Mouse (Mus musculus) thymus, postnatal 36 days (tissue): ENCODE measurements around the gene Ctsh.
"Not testable (repeated sequence)": the region's sequence is repeated elsewhere in the genome, so short reads cannot be mapped to it uniquely, and the experiment has no call there.

ENCODE experiments used
- DNase-seq, 2 experiments: peaks; one replicate each; pipeline ENCODE4 v3.0.0; 2022; ENCODE audit warnings: mixed read lengths in 2 of 2

Gene Ctsh

DNA sequence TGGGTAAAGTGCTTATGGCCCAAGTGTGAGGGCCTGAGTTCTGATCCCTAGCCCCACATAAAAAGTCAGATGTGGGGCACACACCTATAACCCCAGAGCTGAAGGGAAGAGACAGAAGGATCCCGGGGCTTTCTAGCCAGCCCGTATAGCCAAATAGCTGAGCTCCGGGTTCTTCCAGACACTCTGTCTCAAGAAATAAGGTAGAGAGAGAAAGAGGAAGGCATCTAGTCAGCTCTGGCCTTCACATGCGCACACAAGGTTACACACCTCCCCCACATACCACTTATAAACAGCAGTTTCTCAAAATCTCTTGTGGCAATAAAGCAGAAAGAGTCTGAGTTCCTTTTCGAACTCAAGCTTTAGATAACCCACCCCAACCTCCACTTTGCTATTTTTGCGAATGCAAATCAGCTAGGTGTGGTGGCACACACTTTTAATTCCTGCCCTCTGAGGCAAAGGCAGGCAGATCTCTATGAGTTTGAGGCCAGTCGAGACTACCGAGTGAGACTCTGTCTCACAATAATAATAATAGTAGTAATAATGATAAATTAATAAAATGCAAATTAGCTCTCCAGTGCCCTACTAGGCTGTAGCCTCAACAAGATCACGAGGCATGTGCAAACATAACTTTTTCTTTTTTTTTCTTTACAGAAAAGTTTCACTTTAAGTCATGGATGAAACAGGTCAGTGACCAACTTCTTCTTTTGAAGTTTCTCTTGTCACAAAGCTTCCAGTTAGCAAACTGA lies 6.0 kb downstream of the Ctsh start:
- no peak for DNase-seq

- DNase-seq, result no peak
Measured at GRCm38 (mm10) chr9:90060574-90060875, 6.6 kb downstream of the Ctsh start.

DNA sequence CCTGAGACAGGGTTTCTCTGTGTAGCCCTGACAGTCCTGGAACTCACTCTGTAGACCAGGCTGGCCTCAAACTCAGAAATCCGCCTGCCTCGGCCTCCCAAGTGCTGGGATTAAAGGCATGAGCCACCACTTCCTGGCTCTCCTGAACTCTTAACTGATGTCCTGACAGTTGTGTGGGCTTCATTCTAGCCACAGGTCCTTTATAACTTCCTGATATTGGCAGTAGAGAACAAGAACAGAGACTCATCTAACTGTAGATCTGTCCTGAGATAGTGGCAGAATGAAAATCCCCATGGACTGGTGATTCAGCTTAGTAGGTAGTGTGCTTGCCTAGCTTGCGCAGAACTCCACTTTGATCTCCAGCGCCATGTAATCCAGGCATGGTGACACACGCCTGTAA lies 7.0 kb downstream of the Ctsh start:
- DNase-seq, result not testable (repeated sequence)

- no peak for DNase-seq
Measured at GRCm38 (mm10) chr9:90067341-90067740, 13.4 kb downstream of the Ctsh start.

DNA sequence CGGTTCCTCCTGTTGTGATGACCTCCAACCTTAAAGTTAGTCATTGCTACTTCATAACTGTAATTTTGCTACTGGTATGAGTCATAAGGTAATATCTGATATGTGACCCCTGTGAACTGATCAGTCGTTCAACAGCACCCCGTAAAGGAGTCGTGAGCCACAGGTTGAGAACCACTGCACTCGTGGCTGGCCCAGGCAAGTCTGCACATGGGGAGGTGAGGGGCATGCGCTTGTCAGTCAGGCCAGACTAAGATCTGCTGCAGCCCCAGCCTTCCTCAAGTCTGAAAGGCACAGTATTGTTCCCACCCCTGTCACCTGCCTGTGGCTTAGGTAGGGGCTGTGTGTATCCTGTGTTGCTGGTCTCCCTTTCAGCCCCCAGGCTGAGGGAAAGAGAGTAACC lies 14.8 kb downstream of the Ctsh start:
- no peak for DNase-seq

GRCm38 (mm10) chr9:90069485-90069884 lies 15.5 kb downstream of the Ctsh start:
- DNase-seq, result no peak

DNA sequence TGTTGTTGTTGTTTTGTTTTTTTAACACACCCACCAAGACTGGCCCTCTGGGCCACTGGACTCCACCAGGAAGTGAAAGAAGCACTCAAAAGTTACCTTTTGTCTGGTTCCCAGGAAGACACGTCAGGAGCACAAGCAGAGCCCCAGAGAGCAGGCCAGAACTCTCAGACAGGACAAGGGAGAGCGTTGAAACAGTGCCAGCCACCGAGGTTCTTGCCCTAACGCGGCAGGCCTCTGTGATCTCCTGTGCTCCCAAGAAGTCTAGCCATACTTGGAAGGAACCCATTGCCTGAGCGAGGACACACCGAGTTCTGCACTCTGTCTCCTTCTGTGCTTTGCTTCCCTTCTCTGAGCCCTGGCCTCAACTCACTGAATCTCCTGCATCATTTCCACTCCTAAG lies 16.2 kb downstream of the Ctsh start:
- no peak for DNase-seq

DNA sequence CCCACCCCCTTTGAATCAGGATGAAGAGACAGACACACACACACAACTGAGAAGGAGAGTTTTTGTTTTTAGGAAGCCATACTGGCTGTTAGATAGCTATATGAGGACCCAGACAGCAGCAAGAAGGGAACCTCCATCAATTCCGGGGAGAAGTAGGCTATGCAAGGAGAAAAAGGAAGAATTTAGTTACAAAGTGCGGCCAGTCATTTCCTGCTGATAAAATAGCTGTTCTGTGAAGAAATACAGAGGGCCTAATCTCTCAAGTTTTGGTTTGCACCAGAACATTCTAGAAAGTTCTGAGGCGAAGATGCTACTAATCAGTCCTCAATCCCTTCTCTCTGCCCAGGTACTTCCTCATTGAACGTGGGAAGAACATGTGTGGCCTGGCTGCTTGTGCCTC lies 21.4 kb downstream of the Ctsh start:
- no peak for DNase-seq

DNA sequence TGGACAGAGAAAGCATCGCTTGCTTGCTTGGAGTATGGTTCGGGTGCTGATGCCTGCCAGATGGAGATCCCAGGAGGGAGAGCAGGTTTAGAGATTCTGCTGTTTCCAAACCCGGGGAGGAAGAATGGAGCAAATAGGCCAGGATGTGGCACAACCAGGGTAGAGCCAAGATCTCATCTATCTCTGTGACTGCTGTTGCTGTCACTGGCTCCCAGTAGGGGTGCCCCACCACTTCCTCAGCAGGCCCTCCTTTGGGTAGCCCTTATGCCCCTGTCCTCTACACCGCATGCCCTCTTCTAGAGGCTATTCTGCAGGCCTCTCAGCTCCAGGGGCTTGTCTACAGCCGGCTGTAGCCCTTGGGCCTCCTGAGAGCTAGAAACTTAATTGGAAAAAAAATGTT lies 22.2 kb downstream of the Ctsh start:
- no peak for DNase-seq

DNA sequence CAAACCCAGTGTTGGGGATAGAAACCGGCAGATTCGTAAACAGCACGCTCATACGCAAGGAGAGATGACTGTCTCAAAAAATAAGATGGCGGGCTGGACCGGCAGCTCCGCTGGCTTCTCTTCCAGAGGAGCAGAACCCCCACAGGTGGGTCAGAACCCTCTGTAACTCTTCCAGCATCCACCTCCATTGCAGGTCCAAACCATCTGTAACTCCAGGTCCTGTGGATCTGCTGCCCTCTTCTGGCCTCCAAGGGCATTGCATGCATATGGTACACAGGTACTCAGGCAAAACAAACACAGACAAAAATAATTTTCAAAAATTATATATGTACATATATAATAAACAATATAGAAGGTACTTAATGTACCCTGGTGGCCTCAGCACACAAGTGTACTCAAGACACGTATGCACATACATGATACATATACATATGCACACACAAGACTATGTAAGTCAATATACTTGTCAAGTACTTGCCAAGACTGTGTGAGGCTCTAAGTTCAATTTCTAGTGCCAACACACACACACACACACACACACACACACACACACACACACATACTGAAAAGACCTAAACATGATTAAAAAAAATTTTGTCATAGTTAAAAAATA lies 23.0 kb downstream of the Ctsh start:
- peak; percentile 47 to 54 for DNase-seq

DNA sequence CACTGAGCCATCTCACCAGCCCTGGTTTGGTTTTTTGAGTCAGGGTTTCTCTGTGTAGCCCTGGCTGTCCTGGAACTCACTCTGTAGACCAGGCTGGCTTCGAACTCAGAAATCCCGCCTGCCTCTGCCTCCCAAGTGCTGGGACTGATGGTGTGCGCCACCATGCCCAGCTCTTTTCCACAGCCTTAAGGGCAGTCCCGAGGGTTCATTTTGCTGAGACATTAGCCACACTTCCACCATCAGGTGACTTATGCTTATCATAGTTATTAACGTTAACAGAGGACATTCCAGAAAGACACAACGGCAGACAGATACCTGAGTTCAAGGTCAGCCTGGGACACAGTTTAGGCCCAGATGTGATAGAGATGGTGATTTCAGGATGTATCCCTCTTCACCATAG lies 28.0 kb downstream of the Ctsh start:
- DNase-seq, result not testable (repeated sequence)

GRCm38 (mm10) chr9:90082992-90083391 lies 29.0 kb downstream of the Ctsh start:
- DNase-seq, result no peak

- no peak for DNase-seq
Measured at GRCm38 (mm10) chr9:90084152-90084551, 30.2 kb downstream of the Ctsh start.

DNA sequence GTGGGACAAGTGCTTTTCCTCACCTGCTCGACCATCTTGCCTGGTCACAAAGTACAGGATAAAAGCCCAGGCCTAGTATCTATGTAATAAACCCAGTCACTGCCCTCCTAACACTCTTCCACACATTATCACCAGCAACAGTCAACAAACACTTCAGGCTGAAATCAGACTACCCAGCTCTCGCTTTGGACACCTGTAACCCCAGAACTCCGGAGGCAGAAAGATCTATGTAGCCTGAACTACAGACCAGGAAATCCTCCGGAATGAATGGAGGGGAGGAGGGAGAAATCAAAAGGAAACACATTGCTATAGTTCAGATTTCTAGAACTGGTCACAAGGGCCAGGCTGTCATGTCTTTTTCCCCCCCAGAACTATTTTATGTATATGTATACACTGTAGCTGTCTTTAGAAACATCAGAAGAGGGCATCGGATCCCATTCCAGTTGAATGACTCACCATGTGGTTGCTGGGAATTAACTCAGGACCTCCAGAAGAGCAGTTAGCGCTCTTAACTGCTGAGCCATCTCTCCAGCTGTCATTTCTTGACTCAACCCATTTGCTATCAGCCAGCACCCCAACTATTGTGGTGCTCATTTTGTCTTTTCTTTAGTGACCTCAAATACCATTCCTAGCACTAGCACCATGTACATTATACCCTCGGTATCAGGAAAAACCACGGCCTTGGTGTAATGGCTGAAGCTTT lies 31.0 kb downstream of the Ctsh start:
- no peak for DNase-seq

DNA sequence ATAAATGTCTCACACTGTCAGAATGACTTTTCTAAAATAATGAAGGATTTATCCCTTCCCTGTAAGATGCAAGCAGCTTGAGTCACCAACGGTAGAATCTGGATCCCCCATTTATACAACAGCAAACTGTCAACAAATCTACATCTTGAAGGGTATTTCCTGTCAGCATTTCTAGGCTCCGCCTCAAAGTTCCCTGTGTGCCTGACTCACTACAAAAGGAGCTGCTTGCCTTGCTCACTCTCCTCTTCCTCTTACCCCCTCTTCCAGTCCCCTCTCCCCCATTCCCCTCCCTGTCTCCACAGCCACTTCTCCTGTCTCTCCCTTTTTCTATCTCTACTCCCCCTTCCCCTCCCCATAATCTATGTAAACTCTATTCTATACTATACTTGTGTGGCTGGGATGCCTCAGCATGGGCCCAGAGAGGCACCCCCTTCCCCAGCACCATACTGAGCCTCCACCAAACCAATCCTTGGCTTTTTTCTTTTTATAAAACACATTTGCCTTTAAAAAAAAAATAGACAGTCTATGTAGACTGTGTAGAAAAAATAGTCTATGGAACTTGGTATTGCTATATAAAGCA lies 34.0 kb downstream of the Ctsh start:
- DNase-seq, result no peak

GRCm38 (mm10) chr9:90089339-90090104 lies 35.6 kb downstream of the Ctsh start:
- DNase-seq, result no peak

- DNase-seq, result no peak
Measured at GRCm38 (mm10) chr9:90098934-90099333, 45.0 kb downstream of the Ctsh start.

- DNase-seq, result no peak
Measured at GRCm38 (mm10) chr9:90100760-90101159, 46.8 kb downstream of the Ctsh start.

DNA sequence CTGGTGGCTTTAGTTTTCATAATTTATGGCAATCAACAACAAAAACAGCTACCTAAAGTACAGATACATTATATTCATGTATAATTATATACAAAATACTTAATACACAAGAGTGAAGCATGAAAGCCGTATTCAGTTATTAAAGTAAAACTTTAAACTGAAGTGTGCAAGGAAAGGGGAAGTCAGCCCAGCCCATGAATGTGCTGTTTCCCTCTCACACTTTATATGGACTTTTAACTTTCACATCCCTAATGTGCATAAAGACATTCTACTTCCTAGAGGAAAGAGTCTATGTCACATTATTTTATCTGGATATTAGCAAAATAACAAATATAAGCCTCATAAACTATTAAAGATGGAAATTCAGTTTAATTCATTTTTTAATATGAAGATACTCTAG lies 51.5 kb downstream of the Ctsh start:
- no peak for DNase-seq

GRCm38 (mm10) chr9:90106915-90107314 lies 53.0 kb downstream of the Ctsh start:
- DNase-seq, result no peak

DNA sequence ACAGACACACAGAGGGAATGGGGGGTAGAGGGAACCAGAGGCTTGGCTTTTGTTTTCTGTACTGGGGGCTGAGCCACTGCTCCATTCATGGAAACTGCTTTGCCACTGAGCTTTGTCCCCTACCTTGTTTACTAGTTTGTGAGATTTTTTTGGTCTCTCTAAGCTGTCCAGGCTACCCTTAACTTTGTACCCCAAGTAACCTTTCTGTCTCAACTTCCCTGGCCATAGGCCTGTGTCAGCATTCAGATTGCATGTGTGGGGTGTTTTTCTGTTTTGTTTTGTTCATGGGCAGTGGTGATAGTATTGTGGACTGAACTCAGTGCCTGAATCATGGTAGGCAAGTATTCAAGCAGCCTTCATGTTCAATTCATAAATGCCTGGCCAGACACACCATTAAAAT lies 54.3 kb downstream of the Ctsh start:
- DNase-seq, result no peak

DNA sequence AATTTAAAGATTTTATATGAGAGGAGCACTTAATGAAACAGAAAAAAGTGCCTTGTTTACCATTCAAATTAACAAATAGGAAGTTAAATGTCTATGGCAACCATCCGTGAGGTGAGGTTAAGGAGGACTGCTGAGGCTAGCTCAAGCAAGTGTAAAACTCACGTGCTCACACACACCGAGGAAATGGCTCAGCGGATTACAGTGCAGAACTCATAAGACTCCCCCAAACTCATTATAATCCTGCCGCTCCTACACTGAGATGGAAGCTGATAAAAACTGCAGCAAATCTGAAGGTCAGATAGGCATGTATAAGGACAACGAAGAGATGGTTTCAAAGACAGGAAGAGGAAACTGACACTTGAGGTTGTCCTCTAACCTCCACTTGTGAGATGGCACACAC lies 55.4 kb downstream of the Ctsh start:
- no peak for DNase-seq

GRCm38 (mm10) chr9:90113151-90113550 lies 59.2 kb downstream of the Ctsh start:
- no peak for DNase-seq
